Mouse (Mus musculus): ENCODE results near the gene Gan.

Gan gene

GRCm38 (mm10) chr8:117158135-117158761 is at the start of gene Gan:
Gan (plus strand) TSS chr8:117158135.
- peak; percentile 15 for DNase-seq (ENCODE audit: low spot score)

DNA sequence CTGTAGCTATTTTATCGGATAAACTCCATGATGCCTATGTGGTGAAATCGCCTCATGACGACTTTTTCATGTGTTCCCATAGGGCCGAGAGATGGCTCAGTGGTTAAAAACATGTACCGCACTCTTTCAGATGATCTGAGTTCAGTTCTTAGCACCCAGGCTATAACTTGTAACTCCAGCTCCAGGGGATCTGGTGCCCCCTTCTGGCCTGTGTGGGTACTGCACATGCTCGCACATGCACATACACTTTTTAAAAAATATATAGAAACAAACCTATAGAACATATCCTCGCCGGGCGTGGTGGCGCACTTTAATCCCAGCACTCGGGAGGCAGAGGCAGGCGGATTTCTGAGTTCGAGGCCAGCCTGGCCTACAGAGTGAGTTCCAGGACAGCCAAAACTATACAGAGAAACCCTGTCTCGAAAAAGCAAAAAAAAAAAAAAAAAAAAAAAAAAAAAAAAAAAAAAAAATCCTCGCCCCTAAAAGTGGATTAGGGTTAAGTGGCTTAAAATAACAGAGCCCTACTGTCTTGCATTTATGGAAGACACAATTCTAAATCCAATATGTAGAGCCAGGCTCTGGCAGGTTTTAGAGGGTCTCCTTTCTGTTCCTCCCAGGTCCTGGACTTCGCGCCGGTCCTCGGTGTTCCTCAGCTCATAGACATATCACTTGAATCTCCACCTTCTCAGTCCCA is 48.8 kb upstream of the Gan start:
- no peak for DNase-seq (ENCODE audit: low spot score)

- DNase-seq (ENCODE audit: low spot score): no peak
Observed at GRCm38 (mm10) chr8:117109801-117110390, 48.0 kb upstream of the Gan start.

DNA sequence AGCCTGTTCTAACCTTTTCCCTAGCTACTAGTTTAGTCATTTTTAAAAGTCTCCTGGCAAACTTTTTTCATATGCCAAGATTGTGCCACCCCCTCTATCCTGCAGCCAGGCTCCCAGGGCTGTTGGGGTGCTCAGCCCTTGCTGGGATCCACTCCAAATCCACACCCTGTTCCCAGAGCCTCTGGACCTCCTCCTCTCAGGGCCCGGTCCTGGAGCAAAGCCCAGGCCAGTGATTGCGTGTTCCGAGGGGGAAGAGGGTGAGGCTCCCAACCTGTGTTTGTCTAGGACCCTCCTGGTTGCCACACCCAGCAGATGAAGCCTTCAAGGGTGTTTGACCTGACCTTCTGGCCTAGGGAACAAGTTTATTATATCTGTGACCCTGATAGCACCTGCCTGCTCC is 46.3 kb upstream of the Gan start:
- no peak for DNase-seq (ENCODE audit: low spot score)

DNA sequence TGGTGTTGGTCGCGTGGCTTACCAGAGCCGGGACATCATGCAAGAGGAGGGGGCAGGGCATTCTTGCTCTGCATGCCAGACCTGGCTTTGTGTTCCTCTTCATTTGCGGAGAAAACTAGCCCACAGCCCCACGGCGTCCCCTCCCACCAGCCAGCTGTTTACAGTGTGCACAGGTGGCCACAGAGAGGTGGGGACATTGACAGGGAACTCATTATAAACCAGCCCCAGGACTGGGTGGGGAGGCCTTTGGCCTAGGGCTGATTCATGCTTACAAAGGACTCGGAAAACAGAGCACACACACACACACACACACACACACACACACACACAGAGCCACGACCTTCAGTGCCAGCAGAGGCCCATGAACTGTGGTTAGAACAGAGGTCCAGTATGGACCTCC is 45.7 kb upstream of the Gan start:
- no peak for DNase-seq (ENCODE audit: low spot score)

DNA sequence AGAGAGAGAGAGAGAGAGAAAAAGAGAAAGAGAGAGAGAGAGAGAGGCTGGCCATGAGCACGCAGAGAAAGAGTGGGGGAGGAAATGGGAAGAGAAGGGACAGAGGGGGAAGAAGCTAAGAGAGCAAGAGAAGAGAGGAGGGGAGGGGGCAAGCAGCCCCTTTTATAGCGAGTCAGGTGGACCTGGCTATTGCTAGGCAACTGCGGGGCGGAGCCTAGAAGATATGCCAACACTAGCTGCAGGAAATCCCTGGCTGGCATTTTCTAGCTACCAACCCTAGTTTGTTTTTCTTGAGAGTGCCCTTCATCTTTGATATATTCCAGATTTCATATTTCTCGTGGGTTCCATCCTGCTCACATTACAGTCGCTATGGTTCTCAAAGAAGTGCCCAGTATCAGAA is 42.8 kb upstream of the Gan start:
- DNase-seq (ENCODE audit: low spot score): no peak

DNA sequence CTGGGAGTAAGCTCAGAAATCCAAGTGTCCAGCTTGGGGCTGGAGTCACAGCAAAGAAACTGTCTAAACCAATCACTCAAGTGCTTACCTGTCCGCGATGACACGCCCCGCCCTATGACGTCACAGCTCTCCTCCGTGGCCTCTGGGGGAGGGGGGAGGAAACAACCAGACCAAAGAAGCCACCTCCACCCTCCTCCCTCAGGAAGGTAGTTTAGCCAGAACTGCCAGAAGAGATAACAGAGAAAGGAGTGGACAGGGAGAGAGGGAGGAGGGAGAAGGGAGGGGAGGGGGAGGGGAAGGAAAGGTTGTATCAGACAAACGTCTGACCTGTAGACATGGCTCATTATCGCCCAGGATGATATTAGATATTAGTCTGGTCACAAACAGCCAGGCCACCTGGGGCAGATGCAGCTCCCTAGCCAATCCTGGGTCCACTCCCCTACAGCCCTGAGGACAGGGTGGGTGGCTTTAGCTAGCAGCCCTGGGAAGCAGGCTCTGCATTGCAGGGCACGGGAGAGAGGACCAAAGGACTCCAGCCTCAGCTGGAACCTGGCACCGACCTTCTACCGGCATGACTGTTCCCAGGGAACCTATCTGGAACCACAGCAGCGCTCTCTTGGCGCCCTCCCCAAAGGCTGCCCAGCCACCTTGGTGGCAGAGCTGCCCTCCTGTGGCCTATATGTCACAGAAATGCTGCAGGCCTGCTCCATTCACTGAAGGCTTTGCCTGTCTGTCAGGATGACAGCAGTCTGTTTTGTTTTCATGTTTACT is 42.1 kb upstream of the Gan start:
- DNase-seq (ENCODE audit: low spot score): no peak

DNA sequence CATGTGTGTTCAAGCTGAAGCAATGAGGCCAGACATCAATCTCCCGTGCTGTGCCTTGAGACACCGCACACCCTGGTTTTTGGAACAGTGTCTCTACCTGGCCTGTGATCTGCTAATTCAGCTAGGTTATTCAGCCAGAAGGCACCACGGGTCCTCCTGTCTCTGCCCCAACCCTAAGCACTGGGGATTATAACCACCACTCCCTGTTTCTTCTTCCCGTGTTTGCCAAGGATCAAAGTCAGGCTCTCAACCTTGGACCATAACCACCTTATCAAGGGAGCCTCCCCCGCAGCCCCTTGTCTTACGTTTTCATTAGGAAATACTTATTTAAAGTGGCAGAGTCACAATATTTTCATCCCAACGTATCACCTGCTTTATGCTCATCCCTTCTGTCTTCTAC is 41.4 kb upstream of the Gan start:
- no peak for DNase-seq (ENCODE audit: low spot score)

DNA sequence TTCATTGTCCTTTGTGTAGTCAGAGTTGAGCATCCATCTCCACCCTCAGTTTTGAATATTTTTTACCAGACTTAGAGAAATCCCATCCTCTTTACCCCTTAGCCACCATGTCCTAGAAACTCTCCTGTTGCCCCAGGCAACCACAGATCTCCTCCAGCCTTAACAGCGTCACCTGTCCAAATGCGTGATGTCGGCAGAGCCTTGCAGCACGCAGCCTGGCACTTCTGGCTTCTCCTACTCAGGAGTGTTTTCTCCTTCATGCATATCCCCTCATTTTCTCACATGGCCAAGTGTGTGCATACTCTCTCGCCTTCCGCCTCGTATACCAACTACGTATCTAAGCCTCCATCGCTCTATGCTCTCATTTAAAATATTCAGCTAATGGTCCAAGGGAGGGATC is 39.5 kb upstream of the Gan start:
- DNase-seq (ENCODE audit: low spot score): no peak

DNA sequence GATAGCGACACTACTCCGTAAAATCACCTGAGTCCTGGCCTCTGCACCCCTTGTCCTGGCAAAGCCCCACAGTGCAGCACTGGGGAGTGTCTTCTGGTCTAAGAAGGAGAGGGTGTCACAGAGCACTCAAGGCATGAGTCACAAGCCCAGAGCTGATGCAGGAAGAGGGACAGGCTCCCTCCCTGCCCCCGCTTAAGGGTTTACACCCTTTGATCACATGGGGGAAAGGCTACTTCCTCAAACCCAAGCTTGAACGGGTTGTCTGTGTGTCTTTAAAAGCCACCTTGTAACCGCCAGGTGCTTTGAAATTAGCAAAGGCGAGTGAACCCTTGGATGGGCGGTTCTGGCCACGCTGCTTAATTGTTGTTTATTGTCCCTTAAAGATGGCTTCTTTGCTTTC is 36.7 kb upstream of the Gan start:
- no peak for DNase-seq (ENCODE audit: low spot score)

DNA sequence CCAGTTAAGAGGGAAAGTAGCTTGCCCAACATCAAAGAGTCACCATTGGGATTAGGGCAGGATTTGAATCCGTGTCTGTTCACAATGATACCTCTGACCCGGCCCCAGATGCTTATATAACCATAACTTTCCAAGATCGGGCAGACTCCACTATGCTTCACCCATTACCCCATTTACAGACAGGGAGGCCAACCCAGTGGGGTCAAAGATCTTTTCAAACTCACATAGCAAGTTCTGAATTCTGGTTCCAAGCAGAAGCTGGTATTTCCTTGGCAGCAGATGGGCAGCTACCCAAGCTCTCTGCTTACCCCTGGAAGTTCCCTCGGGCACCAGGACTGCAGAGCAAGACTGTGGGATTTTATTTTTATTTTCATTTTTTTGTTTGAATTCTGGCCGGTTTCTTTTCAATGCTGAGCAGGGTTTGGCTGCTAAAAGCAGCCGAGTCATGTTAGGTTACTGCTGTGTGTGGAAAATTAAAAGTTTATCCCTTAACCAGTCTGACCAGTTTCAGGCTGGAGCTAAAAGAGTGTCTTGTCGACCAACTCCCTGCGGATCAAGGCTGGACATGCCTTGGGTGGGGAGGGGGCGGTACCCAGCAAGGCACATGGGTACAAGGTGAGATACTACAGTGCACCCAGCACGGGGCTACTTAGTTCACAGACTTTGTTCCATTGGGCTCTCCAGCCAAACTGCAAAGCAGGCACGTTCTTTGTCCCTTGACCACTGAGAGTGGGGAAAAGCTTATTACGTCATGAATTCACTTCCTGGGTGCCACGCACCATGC is 33.9 kb upstream of the Gan start:
- no peak for DNase-seq (ENCODE audit: low spot score)

GRCm38 (mm10) chr8:117125854-117126253 is 32.1 kb upstream of the Gan start:
- DNase-seq (ENCODE audit: low spot score): no peak

DNA sequence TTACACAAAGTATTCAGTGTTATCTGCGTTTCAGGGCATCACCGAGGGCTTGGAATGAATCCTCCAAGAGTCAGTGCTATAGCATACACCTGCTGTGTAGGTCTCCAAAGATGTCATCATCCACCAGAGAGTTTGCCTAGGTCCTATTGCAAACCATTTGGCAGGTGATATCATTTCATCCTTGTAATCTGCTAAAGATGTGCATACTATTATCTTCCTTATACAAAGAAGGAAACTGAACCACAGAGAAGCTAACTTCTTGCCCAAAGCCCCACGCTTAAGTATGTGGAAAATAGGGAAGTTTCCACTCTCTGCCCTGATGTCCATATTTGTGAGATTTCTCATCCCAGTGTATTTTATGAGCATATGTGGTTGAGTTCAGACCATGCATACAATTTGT is 31.5 kb upstream of the Gan start:
- DNase-seq (ENCODE audit: low spot score): no peak

- no peak for DNase-seq (ENCODE audit: low spot score)
Observed at GRCm38 (mm10) chr8:117127063-117127462, 30.9 kb upstream of the Gan start.

DNA sequence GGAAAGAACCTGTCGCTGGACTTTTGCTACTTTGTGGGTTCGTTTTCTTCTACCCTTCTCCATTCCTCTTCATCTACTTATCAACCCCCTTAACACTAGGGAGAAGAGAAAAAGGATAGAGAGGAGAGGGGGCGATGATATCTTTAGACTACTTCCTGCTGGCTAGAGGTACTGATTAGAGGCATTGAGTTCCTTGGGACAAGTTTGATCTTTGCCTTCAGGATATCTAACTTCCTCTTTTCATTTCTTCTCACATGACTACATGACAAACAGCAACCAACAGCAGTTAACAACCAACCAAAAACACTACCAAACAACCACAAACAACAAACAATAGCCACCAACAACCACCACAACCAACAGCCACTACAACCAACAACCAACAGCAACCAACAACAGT is 24.2 kb upstream of the Gan start:
- no peak for DNase-seq (ENCODE audit: low spot score)

- no peak for DNase-seq (ENCODE audit: low spot score)
Observed at GRCm38 (mm10) chr8:117136351-117136750, 21.6 kb upstream of the Gan start.

DNA sequence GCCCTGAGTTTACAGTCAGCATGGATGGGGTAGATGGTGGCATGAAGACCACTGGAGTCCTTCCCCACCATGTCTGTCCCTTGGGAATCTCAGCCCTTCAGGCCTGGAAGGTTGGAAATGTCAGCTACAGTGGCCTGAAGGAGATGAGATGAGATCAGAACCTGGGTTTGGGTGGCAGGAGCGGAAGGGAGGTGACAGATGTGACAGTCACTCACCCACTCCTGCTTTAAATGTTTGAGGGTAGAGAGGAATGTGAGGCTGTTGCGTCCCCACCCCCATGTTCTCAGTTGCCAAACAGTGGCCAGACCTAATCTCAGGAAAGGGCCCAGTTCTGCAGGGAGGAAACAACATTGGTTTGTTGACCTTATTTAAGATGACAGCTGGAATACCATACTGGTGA is 21.2 kb upstream of the Gan start:
- no peak for DNase-seq (ENCODE audit: low spot score)

- DNase-seq (ENCODE audit: low spot score): no peak
Observed at GRCm38 (mm10) chr8:117137357-117137756, 20.6 kb upstream of the Gan start.

- DNase-seq (ENCODE audit: low spot score): no peak
Observed at GRCm38 (mm10) chr8:117148520-117148919, 9.4 kb upstream of the Gan start.

GRCm38 (mm10) chr8:117156149-117156548 is 1.8 kb upstream of the Gan start:
- no peak for DNase-seq (ENCODE audit: low spot score)

DNA sequence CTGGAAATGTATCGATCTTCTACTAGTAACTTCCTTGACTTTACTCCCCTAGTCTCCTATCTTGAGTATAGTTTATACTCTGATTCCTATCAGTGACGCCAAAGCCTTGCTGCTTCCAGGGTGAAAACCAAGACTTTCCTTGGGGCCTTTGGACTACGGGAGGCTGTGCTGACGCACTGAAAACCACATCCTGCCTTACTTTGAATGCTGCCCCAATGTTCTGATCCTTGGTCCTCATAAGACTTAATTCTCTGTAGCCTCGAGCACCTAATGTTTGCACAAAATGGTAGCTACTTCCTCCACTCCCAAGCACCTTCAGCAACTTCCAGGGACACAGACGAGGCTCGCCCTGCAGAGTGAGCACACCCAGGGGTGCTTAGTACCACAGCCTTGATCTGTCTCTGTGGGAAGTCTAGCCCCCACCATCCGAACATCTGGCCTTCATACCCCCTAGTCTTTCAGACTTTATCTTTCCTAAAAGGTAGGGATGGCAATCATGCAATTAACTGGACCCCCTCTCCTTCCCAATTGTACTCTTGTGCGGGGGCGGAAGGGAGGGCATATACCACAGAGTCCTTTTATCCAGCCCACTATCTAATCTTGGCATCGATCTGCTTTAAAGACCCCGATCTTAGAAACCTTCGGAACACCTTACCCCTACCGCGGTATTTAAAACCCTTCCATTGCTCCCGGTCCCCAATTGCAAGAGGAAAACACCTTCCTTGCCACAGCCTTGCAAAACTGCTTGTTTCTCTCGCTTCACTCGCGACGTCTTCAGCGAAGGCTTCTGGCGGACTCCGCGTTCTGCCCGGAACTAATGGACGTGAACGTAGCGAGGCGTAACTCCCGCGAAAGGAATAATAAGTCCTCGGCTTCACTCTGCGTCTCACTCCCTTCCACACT is 818 bp upstream of the Gan start:
- DNase-seq (ENCODE audit: low spot score): no peak

All from left cerebral cortex, adult 11 months (tissue).